ENCODE assay signal across 7 mouse cellular contexts in genomic region chr17:83514213-83514701, GRCm38 (mm10). TPM values are rescaled to one million over a fixed set of nuclear protein-coding genes. Genes with fewer than 3 reads are reported as not detected.
DNase-seq lines count a peak whose midpoint lies in the region; ATAC-seq lines count a peak whose summit lies in the region.

No protein-coding gene starts in this region.

- no peaks in the 10 kb centered on the region for H3K36me3 ChIP-seq in intestine, embryonic 15.5 days
- H3K36me3 ChIP-seq in midbrain, embryonic 10.5 days = no peaks in the 10 kb centered on the region

- H3K27ac ChIP-seq in intestine, embryonic 15.5 days = peak overlapping the region; percentile 67; the same call in 1 of the 2 replicates
- peak overlapping the region; percentile 98 for H3K27ac ChIP-seq in midbrain, embryonic 10.5 days (replicated peaks)

- peak; percentile 100 for ATAC-seq in intestine, embryonic 15.5 days

- DNase-seq in adrenal gland, adult 2 months = peak; percentile 92
- DNase-seq in embryo, embryonic 11.5 days (ENCODE audit: low read depth, low spot score) = peak; percentile 81
- peak; percentile 84 to 85 for DNase-seq in gastrocnemius, postnatal 36 days
- DNase-seq in left cerebral cortex, postnatal 25 days (ENCODE audit: low spot score in 2 of 2) = peak; percentile 91 to 93
- peak; percentile 94 for DNase-seq in midbrain, embryonic 10.5 days (ENCODE audit: low spot score)
- peak; percentile 83 for DNase-seq in right cerebral cortex, postnatal 4 days

- peaks cover 10% of the 10 kb centered on the region; the same call in 1 of the 2 replicates for H3K4me1 ChIP-seq in intestine, embryonic 15.5 days (replicated peaks)
- H3K4me1 ChIP-seq in midbrain, embryonic 10.5 days = peaks cover 23% of the 10 kb centered on the region

- no peaks in the 10 kb centered on the region for H3K9me3 ChIP-seq in intestine, embryonic 15.5 days
- H3K9me3 ChIP-seq in midbrain, embryonic 10.5 days (replicated peaks) = 0 out of 2 replicates have a peak, but pooled peaks cover 3% of the 10 kb centered on the region

- peak overlapping the region; percentile 82 for H3K9ac ChIP-seq in intestine, embryonic 15.5 days

- H3K4me3 ChIP-seq in intestine, embryonic 15.5 days (replicated peaks) = peak overlapping the region; percentile 60
- peak overlapping the region; percentile 95 for H3K4me3 ChIP-seq in midbrain, embryonic 10.5 days

- no peaks in the 10 kb centered on the region for H3K27me3 ChIP-seq in intestine, embryonic 15.5 days (replicated peaks)
- no peaks in the 10 kb centered on the region for H3K27me3 ChIP-seq in midbrain, embryonic 10.5 days (ENCODE audit: low read depth, poor library complexity, severe bottlenecking)

- WGBS in intestine, embryonic 15.5 days = under 1% methylated on average over 33 of the region's 33 CpGs
- WGBS in midbrain, embryonic 10.5 days = under 1% methylated on average over 33 of the region's 33 CpGs

- intact Hi-C loops in gastrocnemius, postnatal 36 days (cut with DNase I) = loop anchor here (10.0 kb wide), 1 partner anchor 239 kb away; no protein-coding TSS in a partner anchor
- intact Hi-C loops in left cerebral cortex, postnatal 25 days (cut with DNase I) = loop anchor here (2.0 to 10.0 kb wide), 5 partner anchors 119 to 333 kb away; partner anchors contain the start of genes Eml4 and Haao

- H3K4me2 ChIP-seq in intestine, embryonic 15.5 days (replicated peaks) = peak overlapping the region; percentile 62

RNA-seq across cellular contexts. Expression of gene Cox7a2l, which starts 2.9 kb away (rescaled TPM):
- 100 to 1,000 TPM; 141 to 185 TPM for total RNA-seq in adrenal gland, adult 2 months (2021)
- polyA plus RNA-seq in adrenal gland, adult 2 months (2012; rRNA removed) = 68.7 and 87.2 TPM in 2 replicates
- total RNA-seq in gastrocnemius, postnatal 36 days (2021) = 100 to 1,000 TPM; 134 to 136 TPM
- 181 and 186 TPM in 2 replicates for polyA plus RNA-seq in intestine, embryonic 15.5 days (2015; fragmentation: Nextera tagmentation; extraction: Ambion mirVana)
- total RNA-seq in left cerebral cortex, postnatal 25 days (2021) = 100 to 1,000 TPM; 165 to 177 TPM
- 138 and 143 TPM in 2 replicates for polyA plus RNA-seq in midbrain, embryonic 10.5 days (2016; fragmentation: Nextera tagmentation; extraction: Ambion mirVana)

Comparison
In these comparisons a context has a peak if more than half of its experiments do, and no peak if none do; other contexts are left out.
1. Peak in every context shown above with its lines: DNase-seq, ATAC-seq, H3K4me3 ChIP-seq and H3K27ac ChIP-seq.